Mouse (Mus musculus): ENCODE data around the gene Popdc2.

Popdc2 gene

GRCm38 (mm10) chr16:38400311-38400960, 38.4 kb downstream of the Popdc2 start:
- no peak for DNase-seq (ENCODE audit: low spot score)

- DNase-seq (ENCODE audit: low spot score): no peak
These were observed 39.5 kb downstream of the Popdc2 start for GRCm38 (mm10) chr16:38401468-38401867.

GRCm38 (mm10) chr16:38403639-38404038, 41.6 kb downstream of the Popdc2 start:
- DNase-seq (ENCODE audit: low spot score): no peak

GRCm38 (mm10) chr16:38406293-38406692, 44.3 kb downstream of the Popdc2 start:
- DNase-seq (ENCODE audit: low spot score): no peak

- DNase-seq (ENCODE audit: low spot score): no peak
These were observed 44.7 kb downstream of the Popdc2 start for GRCm38 (mm10) chr16:38406708-38407107.

- no peak for DNase-seq (ENCODE audit: low spot score)
These were observed 45.6 kb downstream of the Popdc2 start for GRCm38 (mm10) chr16:38407584-38407983.

GRCm38 (mm10) chr16:38408416-38408815, 46.4 kb downstream of the Popdc2 start:
- no peak for DNase-seq (ENCODE audit: low spot score)

- DNase-seq (ENCODE audit: low spot score): no peak
These were observed 52.9 kb downstream of the Popdc2 start for GRCm38 (mm10) chr16:38414953-38415352.

GRCm38 (mm10) chr16:38425374-38425773, 63.4 kb downstream of the Popdc2 start:
- DNase-seq (ENCODE audit: low spot score): no peak

GRCm38 (mm10) chr16:38425799-38426198, 63.8 kb downstream of the Popdc2 start:
- no peak for DNase-seq (ENCODE audit: low spot score)

All from urinary bladder, postnatal 14 days (tissue).